Mouse (Mus musculus) gastrocnemius, postnatal 36 days (tissue): ENCODE data around the gene Mdk. TPM values are rescaled to one million over a fixed set of nuclear protein-coding genes. Genes with fewer than 3 reads are reported as not detected.

ENCODE experiments used
- DNase-seq, 2 experiments: peaks; one replicate each; pipeline ENCODE4 v3.0.0; 2022
- intact Hi-C: fragments of 180-260 bp; cut with DNase I; formaldehyde crosslinking; loops from one replicate; pipeline ENCODE4 v1.15.1; 2025
- long read RNA-seq, 2 experiments: library from polyadenylated mRNA; stranded (forward); transcript quantifications; one replicate each; pipeline ENCODE4 v2.0.0; 2021
- total RNA-seq, 2 experiments: library from RNA; stranded (reverse); gene quantifications; 2 replicates each; pipeline ENCODE4 v1.2.3; 2021

Mdk gene
- total RNA-seq = 1 to 10 TPM; 1.4 to 4.3 TPM
- long read RNA-seq, experiment 1 = 0 reads
- long read RNA-seq, experiment 2, partial matches to known transcripts = 1 of 3 reads
- long read RNA-seq, experiment 2, other reads (novel, unspliced or antisense) = 0 of 3 reads

DNA sequence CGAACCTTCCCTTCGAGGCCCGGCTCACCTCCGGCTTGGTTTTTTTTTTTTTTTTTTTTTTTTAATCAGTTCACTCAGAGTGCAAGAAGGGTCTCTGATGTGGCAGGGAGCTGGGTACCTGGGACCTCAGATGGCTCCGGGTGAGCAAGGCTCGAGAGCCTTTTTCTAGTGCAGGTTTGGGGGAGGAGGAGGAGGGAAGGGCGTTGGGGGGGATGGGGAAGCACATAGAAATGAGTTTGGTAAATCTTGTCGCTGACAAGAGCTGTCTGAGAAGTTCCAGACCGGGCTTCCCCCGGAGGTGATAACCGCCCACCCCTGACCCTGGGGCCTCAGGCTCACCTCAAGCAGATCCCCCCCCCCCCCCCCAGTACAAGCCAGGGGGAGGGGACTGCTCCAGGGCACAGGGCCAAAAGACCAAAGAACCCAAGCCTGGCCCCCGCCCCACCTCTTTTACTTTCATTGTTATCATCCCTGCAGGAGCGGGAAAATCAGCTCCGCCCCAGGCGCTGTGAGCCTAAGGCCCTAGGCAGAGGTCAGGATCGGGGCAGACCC, at the start of gene Mdk:
TSS of gene Mdk (minus strand) at position 138 of the 552 bp plus-strand sequence.
- DNase-seq = no peak
- intact Hi-C loops = no loop called here

DNA sequence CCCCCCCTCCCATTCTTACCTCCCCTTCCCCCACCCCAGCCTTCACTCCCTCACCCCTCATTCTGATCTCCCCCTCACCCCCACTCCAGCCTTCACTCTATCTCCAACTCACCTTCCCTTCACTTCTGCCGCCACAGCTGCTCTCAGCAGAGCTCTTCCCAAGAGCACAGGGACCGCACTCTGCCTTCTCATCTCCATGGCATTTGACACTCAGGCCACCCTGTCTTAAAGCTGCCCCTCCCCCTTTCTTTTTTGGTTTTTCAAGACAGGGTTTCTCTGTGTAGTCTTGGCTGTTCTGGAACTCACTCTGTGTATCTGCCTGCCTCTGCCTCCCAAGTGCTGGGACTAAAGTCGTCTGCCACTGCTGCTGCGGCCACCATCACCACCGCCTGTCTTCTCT, 48.7 kb upstream of the Mdk start:
- intact Hi-C loops = loop anchor here (10.0 kb wide), 1 partner anchor 204 kb away; no protein-coding TSS in a partner anchor
- no peak for DNase-seq

DNA sequence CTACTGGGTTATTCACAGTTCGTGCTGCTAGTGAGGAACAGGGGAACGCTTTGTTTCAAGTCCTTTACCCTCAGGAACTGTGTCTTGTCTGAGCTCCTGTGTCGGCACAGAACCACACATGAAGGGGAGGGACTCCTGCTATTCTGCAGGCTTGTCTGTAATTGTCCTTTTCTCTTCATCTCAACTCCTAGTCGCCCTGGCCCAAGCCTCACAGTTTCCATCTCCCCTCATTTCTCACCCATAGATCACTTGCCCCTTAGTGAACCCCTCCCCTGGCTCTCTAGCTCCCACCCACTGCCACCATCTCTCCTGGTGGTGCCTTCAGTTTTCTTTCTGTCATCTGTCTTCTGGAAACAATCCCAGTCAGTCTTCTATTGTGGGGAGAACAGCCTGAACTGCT, 48.1 kb upstream of the Mdk start:
- intact Hi-C loops = loop anchor here (10.0 kb wide), 1 partner anchor 205 kb away; no protein-coding TSS in a partner anchor
- DNase-seq = no peak

DNA sequence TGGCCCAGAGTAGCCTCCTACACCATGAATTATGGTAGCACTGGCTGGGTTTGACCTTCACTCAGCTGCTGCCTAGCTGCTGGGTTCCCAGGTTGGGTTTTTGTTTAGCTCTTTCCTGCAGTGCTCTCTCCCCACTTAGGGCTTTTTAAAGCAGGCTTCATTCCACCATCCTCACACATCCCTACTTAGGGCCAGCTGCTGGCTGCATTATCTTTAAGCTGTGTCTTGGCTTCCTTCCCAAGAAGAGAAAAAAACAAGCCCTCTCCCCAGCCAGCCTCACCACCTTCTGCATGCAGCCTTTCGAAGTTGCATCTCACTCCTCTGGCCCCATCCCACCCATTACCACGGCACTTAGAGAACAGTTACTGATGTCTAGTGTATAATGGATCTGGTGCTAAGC, 46.5 kb upstream of the Mdk start:
- no peak for DNase-seq
- intact Hi-C loops = loop anchor here (5.0 kb wide), 1 partner anchor 41 kb away; no protein-coding TSS in a partner anchor

DNA sequence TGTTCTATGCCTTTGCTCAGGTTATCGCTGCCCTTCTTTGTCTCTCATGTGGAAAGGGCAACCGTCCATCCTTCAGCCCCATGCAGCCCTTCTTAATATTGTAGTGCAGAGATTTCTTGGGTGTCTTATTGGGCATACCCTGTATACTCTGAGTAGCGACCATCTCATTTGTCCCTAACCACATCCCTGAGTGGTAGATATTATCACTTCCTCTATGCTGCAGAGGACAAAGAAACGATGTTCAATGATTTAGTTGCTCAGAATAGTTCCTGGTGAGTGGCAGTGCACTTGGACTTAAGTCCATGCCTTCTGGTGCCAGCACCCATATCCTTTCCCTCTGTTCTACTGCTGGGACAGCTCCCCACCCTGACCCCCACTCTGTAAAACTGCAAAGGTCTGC, 45.9 kb upstream of the Mdk start:
- intact Hi-C loops = loop anchor here (5.0 kb wide), 1 partner anchor 41 kb away; no protein-coding TSS in a partner anchor

DNA sequence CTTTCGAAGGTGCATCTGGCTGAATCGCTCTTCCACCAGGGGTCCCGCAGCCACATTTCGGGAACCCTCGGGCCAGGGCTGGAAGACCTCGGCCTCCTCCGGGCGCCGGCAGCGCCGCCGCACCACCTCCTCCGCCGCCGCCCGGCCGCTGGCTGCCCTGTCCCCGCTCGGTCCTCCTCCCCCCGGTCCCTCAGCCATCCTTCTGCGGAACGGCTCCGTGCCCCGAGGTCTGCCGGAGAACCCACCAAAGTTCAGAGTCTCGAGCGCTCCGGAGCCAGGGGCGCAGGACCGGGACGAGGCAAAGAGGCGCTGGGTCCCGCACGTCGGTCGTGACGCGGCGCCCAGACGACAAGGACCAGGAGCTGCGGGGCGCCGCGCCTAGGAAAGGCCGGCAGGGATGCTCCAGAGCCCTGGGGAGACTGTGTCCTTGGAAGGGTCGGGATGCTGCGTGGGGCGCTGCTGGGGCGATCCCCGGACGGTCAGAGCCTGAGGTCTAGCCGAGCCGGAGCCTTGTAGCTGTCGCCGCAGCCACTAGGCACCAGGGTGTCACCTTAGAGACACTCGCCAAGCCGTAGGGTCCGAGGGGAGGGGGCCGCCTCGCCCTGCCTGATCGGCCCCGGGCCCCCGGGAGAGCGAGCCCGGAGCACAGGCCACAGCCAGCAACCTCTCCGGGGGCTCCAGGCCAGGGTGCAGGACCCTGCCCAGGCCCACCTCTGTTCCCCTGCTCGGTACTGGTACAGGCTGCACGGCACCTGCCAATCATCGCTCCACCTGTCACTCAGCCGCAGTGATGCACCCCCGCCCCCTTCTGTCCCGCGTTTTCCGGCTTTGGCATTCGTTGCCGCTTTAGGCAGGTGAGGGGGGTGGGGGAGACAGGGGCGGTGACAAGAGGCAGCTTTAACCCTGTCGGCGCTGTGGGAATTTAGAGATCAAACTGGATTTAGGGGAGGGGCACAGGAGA, 43.8 kb upstream of the Mdk start, which contains the start of gene Dgkz:
TSS of gene Dgkz (minus strand) at position 284 of the 961 bp plus-strand sequence.
- intact Hi-C loops = loop anchor here (5.0 kb wide), 1 partner anchor 39 kb away; no protein-coding TSS in a partner anchor
- DNase-seq = no peak

More for the DNA sequence above, 45.9 kb upstream of the Mdk start:
- DNase-seq = no peak

DNA sequence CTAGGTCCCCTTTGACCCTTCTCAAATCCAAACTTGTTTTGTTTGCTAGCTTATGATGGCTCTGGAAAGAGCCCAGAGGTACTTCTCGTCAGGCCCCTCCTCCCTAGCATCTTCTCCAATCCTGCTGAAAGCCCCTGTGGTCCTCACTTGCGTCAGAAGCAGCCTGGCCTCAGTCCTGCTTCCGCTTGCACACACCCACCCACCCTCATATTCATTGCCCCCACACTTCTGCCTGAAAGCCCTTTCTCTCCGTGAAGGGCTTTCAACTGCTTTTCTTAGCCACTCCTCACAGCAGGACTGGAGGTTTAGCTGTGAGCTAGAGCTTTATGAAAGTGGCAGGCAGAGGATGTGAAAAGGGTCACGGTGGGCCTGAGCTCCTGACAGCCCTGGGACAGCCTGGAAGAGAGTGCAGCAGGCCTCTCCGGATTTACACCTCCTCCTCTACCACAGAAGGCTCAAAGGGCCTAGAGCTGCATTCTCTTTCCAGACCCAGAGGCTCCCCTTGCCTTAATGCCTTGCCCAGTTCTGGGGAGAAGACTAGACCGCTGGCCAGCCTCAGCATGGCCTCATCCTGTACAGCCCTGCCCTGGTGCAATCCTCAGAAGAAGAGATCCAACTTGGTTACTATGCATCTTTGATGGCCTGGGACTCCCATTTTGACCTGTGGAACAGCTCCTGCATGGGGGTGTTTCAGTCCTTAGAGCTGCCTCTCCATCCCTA, 41.5 kb upstream of the Mdk start:
- intact Hi-C loops = no loop called here
- DNase-seq = no peak

DNA sequence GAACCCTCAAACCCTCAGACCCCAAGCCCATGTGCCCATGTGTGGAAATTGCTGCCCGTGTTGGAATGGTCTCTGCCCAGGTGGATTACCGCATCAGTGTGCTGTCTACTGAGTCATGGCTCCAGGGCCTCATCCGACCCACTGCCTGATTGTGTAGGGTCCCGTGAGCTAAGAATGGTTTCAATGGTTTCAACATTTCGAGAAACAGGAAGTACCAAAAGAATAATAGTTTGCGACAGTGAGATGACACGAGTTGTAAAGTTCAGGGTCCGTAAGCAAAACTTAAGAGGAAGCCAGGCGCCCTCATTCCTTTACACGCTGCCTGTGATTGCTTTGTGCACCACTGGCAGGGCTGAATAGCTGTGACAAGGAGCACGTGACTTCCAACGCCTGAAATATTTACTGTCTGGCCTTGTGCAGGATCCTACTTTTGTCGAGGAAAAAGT, 40.0 kb upstream of the Mdk start:
- DNase-seq = no peak
- intact Hi-C loops = no loop called here

DNA sequence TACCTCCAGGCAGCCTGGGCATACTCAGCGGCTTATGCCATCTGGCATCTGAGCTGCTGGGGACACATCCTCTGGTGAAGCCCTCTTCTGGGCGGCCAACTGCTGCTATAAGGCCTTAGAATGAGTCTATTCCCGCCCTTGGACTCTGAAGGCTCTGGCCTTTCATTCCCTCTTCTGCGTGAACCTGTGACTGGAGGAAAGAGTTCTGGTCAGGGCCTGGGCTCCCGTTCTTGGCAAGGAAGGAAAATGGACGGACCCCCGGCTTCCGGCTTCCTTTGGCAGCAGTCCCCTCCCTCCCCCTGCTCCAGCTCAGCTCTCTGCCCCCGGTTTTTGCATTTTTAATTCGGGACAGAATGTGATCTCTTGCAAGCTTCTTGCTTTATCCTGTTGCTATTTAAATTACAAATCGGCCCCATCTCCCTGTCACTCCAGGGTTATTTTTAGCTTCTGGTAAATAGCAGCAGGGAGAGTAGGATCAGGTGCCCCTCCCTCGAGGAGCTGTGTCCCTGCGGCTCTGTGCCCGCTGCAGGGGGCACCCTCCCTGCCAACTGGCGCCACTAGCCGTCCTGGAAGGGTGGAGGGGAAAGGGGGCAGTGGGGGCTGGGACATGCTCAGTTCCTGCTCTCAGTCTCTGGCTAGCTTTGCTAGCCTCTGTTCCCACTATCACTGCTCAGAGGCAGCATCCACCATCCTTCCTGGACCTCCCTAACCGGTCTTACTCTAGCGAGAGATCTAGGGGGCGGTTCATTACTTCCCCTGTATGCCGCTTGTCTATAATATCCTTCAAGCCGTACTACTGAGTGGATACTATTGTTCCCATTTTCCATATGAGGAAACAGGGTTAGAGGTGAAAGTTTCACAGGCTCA, 39.4 kb upstream of the Mdk start:
- intact Hi-C loops = no loop called here
- DNase-seq = peak; percentile 45 to 54

DNA sequence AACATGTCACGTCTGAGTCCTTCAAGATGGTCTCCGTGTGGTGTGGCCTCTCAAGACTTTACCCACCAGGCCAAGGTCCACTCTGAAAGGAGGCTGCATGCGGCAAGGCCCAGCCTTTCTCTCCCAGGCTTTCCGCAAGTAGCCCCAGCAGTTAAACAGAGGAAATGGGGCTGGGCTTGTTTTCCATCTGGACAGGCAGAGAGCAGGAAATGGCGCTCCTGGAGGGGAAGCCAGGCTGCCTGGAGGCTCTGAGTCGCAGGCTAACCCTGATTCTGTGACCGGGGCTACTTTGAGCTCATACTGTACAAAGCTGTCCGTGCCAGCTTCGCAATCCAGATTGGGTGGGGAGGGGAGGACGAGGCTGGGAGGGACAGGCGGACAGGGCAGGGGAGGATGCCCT, 35.9 kb upstream of the Mdk start:
- peak in 1 of 2 experiments; percentile 28 for DNase-seq
- intact Hi-C loops = no loop called here

DNA sequence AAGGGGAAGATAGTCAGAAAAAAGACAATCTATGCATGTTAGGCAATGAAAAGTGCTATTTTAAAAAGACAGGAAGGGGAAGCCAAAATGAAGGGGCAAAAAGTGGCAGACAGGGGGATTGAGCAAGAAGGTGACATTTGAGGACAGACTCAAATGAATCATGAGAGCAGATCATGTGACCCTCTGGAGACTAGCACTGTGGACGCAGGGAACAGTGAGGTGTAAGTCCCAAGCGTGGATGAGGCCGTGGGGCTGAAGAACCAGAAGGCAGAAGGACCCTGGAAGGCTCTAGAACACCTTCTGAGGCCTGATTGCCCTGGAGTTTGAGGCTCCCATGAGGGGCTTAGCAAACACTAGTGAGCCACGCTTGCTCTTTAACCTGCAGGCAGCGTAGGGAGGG, 34.3 kb upstream of the Mdk start:
- no peak for DNase-seq
- intact Hi-C loops = no loop called here

DNA sequence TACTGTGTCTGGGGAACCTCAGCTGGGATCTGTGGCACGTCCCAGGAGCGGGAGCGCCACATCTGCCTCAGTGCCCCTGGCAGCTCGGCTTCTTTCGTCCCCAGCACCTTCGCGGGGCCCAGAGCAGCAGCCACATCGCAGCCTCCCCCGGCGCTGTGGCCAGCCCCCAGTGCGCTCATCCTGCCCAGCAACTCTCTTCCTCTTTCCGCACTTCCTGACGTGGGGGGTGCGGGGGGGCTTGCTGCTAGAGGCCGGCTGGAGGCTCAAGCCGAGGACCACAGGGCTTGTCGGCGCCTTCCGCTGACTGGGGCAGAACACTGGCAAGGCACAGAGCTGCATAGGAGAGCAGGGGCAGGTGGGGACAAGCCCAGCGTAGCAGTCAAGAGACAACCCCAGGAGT, 33.3 kb upstream of the Mdk start:
- intact Hi-C loops = no loop called here
- DNase-seq = peak; percentile 51 to 61

DNA sequence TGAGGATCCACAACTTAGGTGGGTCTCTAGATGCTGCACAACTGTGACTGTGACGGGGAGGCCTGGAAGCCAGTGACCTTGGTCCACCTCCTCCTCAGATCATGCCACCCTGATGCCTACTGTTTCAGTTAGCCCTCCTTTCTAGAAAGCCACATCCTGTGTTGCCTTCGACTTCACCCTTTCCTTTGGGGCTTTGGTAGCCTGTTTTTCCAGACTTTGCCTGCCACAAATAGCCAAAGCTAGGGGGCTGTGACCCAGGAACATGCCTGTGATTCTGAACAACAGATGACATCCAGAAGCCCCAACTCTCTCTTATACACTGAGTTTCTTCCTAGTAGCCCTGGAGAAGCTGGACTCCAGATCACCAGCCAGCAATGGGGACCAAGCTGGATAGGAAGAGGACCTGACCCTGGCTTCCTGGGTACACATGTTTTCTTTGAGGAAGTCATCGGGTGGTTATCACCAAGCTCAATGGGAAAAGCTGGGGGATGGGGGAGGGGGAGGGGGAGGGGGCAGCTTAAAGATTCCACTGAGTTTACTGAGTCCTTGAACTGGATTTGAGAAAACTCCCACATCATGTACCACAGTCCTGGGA, 32.6 kb upstream of the Mdk start:
- DNase-seq = no peak
- intact Hi-C loops = no loop called here

DNA sequence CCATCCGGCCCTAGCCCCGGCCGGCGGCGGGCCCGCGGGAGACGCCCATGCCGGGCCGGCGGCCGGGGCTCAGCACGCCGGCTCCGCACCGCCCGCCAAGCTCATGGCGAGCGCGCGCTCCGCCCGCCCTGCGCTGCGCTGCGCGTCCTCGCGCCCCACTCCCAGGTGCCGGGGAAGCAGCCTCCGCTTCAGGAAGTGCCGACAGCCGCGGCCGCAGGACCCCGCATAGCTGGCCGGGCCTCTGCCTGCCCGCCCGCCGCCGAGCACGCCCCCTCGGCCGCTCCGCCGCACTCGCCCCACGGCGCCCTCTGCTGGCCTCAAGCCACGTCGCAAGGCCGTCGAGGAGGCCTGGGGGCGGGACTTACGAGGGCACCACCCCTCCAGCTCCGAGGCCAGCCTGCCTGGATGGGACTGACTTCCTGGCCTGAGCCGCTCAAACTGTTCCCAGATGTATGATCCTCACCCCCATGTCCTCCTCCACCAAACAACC, 31.4 kb upstream of the Mdk start:
- DNase-seq = peak; percentile 95 to 98
- intact Hi-C loops = no loop called here

DNA sequence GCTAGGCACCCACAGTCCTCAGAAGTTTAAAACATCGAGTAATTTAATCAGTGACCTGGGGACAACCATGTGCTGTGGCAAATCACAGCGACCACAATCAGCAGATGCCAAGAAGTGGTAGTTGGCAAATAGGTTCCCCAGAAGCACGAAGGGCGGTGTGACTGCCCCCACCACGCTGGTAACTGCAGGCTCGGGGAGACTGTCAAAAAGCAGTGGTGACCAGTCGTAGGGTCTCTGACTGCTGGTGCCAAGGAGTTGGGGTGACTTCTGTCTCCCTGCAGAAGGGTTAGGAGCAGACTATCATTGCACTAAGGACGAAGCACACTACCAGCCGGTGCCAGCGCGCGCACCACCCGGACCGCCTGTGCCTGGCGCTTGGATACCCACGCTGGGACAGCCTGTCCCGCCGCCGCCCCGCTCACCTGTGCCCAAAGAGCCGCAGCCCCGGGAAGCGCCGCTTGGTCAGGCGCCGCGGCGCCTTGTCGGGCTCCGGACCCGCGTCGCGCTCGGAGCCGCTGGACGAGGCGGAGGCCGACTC, 30.8 kb upstream of the Mdk start:
- intact Hi-C loops = no loop called here
- peak in 1 of 2 experiments; percentile 41 for DNase-seq

DNA sequence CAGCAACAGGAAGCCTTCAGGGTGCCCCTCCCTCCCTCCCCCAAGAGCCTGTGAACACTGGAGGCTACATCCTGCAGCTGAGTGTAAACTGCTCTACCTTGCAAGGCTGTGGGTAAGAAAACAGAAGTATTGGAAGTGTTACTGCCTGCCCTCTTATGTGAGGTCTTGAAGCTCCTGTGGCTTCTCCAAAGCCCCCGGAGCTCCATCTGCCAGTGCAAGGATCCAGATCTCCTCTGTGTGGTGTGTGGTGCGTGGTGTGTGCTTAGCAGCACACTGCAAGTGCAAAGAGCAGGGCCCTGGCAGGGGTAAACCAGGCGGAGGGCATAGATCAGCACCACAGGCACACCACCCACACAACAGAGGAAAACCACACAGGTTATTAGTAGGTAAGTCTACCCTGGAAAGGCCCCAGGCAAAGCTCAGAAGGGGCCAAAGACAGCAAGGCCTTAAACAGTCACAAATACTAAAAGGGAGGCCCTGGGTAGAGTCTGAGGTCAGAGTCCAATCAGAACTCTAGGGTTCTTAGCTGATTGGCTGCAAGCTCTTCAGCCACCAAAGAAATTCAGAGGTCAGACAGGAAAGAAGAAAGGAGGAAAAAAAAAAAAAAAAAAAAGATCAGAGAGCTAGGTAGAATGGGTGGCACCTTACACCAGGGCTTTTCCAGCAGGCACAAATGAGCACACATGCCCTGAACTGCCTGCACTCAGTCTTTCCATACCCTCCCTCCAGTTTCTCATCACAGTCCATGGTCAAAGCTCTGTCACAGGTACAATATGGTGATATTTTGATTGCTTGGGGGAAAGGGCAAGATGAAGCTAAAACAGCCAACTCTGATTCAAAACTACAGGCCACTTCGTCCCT, 30.0 kb upstream of the Mdk start:
- intact Hi-C loops = no loop called here
- DNase-seq = no peak

DNA sequence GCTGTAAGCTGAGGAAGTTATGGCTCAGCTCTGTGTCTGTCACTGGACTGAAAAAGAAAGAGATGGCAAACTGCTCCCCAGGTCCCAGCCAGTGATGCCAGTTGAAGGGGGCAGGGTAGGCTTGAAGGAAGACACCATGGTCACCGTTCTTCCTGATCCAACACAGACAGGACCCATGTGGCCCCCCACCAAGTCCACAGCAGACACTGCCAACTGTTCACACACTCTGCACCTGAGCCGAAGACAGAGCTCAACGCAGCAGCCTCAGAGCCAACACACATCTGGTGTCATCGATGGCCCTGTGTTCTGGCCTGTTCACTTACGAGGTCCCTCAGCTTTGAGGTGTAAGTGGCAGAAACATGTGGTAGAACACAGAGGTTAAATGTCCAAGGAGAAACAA, 28.4 kb upstream of the Mdk start:
- intact Hi-C loops = no loop called here
- DNase-seq = no peak
